Mouse (Mus musculus): ENCODE data around the gene Cd28. TPM values are rescaled to one million over a fixed set of nuclear protein-coding genes. Genes with fewer than 3 reads are reported as not detected.

The Cd28 gene
- total and polyA plus RNA-seq, 3 experiments, result not detected

DNA sequence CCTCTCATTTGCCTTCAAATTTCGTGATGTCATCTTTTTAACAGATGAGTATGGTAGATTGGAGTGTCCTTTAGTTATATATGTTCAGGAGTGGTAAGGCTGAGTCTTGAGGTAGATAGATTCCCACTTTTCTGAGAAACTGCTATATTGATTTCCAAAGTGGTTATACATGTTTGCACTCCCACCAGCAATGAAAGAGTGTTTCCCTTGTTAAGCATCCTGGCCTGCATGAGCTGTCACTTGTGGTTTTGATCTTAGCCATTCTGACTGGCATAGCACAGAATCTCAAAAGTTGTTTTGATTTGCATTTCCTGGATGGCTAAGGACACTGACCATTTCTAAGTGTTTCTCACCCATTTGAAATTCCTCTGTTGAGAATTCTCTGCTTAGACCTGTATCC is 27.7 kb downstream of the Cd28 start:
- H3K79me2 ChIP-seq (ENCODE audit: control insufficient read depth, insufficient read depth, low read length, poor library complexity), result no peaks in the 10 kb centered on the region
- no peaks in the 10 kb centered on the region for H3K4me1 ChIP-seq (ENCODE audit: control insufficient read depth in 1 of 2, insufficient read depth in 2 of 2, low read length in 2 of 2)
- no peaks in the 10 kb centered on the region for H3K27me3 ChIP-seq (ENCODE audit: control insufficient read depth in 1 of 2, insufficient read depth in 2 of 2, low read length in 2 of 2)
- H3K36me3 ChIP-seq (ENCODE audit: control insufficient read depth in 1 of 2, insufficient read depth in 2 of 2, low read length in 2 of 2), result no peaks in the 10 kb centered on the region
- TF ChIP-seq MAX (IDR thresholded peaks at IDR 0.05; ENCODE audit: low read length) (no peak), NRF1 (IDR thresholded peaks at IDR 0.05; ENCODE audit: insufficient read depth, low read depth, low read length, poor library complexity, severe bottlenecking) (no peak), CHD1 (IDR thresholded peaks at IDR 0.05; ENCODE audit: low read depth, low read length) (no peak), MYB (IDR thresholded peaks at IDR 0.05; ENCODE audit: low read depth, low read length) (no peak), POLR2A (IDR thresholded peaks at IDR 0.05; ENCODE audit: control insufficient read depth in 1 of 2, insufficient read depth in 1 of 2, low read depth in 1 of 2, low read length in 2 of 2, poor library complexity in 1 of 2) (no peak), SIN3A (IDR thresholded peaks at IDR 0.05; ENCODE audit: low read length) (no peak), UBTF (IDR thresholded peaks at IDR 0.05; ENCODE audit: borderline replicate concordance, insufficient read depth, low read depth, low read length) (no peak), ZKSCAN1 (IDR thresholded peaks at IDR 0.05; ENCODE audit: low read depth, low read length) (no peak), KAT2A (conservative IDR thresholded peaks at IDR 0.05; ENCODE audit: low read depth, low read length) (no peak), MXI1 (IDR thresholded peaks at IDR 0.05; ENCODE audit: low read depth, low read length) (no peak), ZNF384 (IDR thresholded peaks at IDR 0.05; ENCODE audit: low read depth, low read length) (no peak), HCFC1 (IDR thresholded peaks at IDR 0.05; ENCODE audit: low read depth, low read length) (no peak), MYC (IDR thresholded peaks at IDR 0.05; ENCODE audit: low read depth, low read length) (no peak), BHLHE40 (IDR thresholded peaks at IDR 0.05; ENCODE audit: borderline replicate concordance, low read depth, low read length) (no peak), ELF1 (IDR thresholded peaks at IDR 0.05; ENCODE audit: low read depth, low read length) (no peak), ETS1 (IDR thresholded peaks at IDR 0.05; ENCODE audit: low read depth, low read length) (no peak), POLR2AphosphoS5 (IDR thresholded peaks at IDR 0.05; ENCODE audit: borderline replicate concordance, low read depth, low read length) (no peak), EP300 (IDR thresholded peaks at IDR 0.05; ENCODE audit: low read depth in 1 of 2, low read length in 2 of 2) (no peak), GATA1 (IDR thresholded peaks at IDR 0.05; ENCODE audit: low read depth, low read length) (no peak), TCF12 (IDR thresholded peaks at IDR 0.05; ENCODE audit: low read depth, low read length) (no peak)
- no peak overlapping the region for H3K27ac ChIP-seq (ENCODE audit: control insufficient read depth, low read depth, low read length)
- H3K4me3 ChIP-seq (ENCODE audit: control insufficient read depth in 1 of 2, insufficient read depth in 1 of 2, low read depth in 2 of 2, low read length in 2 of 2), result no peak overlapping the region
- H3K9ac ChIP-seq (ENCODE audit: control insufficient read depth, low read depth, low read length, poor library complexity, severe bottlenecking), result no peak overlapping the region
- H3K9me3 ChIP-seq (replicated peaks; ENCODE audit: insufficient read depth, low read length), result no peaks in the 10 kb centered on the region
- DNase-seq (ENCODE audit: low read depth, low spot score), result no peak

DNA sequence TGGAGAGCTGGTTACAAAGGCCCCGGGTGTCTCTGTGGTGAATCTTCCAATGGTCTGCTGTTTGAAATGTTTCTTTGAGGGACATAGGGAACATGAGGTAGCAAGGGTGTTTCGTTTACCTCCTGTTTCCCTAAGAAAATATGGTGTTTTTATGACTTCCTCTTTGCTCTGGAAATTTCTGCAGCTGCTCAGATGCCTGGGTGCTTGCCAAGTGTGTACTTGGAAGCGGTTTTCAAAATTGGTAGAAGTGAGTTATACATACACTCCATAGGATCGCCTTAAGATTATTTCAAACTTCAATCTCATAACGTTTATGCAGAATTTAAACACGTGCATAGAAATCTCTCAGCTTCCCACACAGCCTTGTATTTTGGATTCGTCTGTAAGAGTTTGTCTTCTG is 29.1 kb downstream of the Cd28 start:
- no peak overlapping the region for H3K9ac ChIP-seq (ENCODE audit: control insufficient read depth, low read depth, low read length, poor library complexity, severe bottlenecking)
- H3K4me1 ChIP-seq (ENCODE audit: control insufficient read depth in 1 of 2, insufficient read depth in 2 of 2, low read length in 2 of 2), result no peaks in the 10 kb centered on the region
- H3K36me3 ChIP-seq (ENCODE audit: control insufficient read depth in 1 of 2, insufficient read depth in 2 of 2, low read length in 2 of 2), result no peaks in the 10 kb centered on the region
- H3K27me3 ChIP-seq (ENCODE audit: control insufficient read depth in 1 of 2, insufficient read depth in 2 of 2, low read length in 2 of 2), result no peaks in the 10 kb centered on the region
- no peak overlapping the region for H3K4me3 ChIP-seq (ENCODE audit: control insufficient read depth in 1 of 2, insufficient read depth in 1 of 2, low read depth in 2 of 2, low read length in 2 of 2)
- no peak overlapping the region for H3K27ac ChIP-seq (ENCODE audit: control insufficient read depth, low read depth, low read length)
- DNase-seq (ENCODE audit: low read depth, low spot score), result peak; percentile 7
- TF ChIP-seq TBP (IDR thresholded peaks at IDR 0.05; ENCODE audit: low read depth, low read length) (no peak), HCFC1 (IDR thresholded peaks at IDR 0.05; ENCODE audit: low read depth, low read length) (no peak), NELFE (IDR thresholded peaks at IDR 0.05; ENCODE audit: low read depth, low read length) (no peak), BHLHE40 (IDR thresholded peaks at IDR 0.05; ENCODE audit: borderline replicate concordance, low read depth, low read length) (no peak), MAZ (IDR thresholded peaks at IDR 0.05; ENCODE audit: low read depth, low read length) (no peak), USF1 (IDR thresholded peaks at IDR 0.05; ENCODE audit: low read depth, low read length) (no peak), MEF2A (IDR thresholded peaks at IDR 0.05; ENCODE audit: extremely low read depth, insufficient replicate concordance, low read depth, low read length, poor library complexity, severe bottlenecking) (no peak), TCF12 (IDR thresholded peaks at IDR 0.05; ENCODE audit: low read depth, low read length) (no peak), TAL1 (IDR thresholded peaks at IDR 0.05; ENCODE audit: low read length) (no peak), POLR2AphosphoS5 (IDR thresholded peaks at IDR 0.05; ENCODE audit: borderline replicate concordance, low read depth, low read length) (no peak), MXI1 (IDR thresholded peaks at IDR 0.05; ENCODE audit: low read depth, low read length) (no peak), ELF1 (IDR thresholded peaks at IDR 0.05; ENCODE audit: low read depth, low read length) (no peak), ZMIZ1 (IDR thresholded peaks at IDR 0.05; ENCODE audit: low read depth, low read length) (no peak), RAD21 (IDR thresholded peaks at IDR 0.05; ENCODE audit: low read depth, low read length) (no peak), USF2 (IDR thresholded peaks at IDR 0.05; ENCODE audit: borderline replicate concordance in 1 of 2, insufficient read depth in 1 of 2, low read depth in 1 of 2, low read length in 2 of 2) (no peak), MYB (IDR thresholded peaks at IDR 0.05; ENCODE audit: low read depth, low read length) (no peak), JUND (IDR thresholded peaks at IDR 0.05; ENCODE audit: low read depth, low read length) (no peak), ZKSCAN1 (IDR thresholded peaks at IDR 0.05; ENCODE audit: low read depth, low read length) (no peak), POLR2AphosphoS2 (IDR thresholded peaks at IDR 0.05; ENCODE audit: low read length) (no peak)
- H3K79me2 ChIP-seq (ENCODE audit: control insufficient read depth, insufficient read depth, low read length, poor library complexity), result no peaks in the 10 kb centered on the region
- no peaks in the 10 kb centered on the region for H3K9me3 ChIP-seq (replicated peaks; ENCODE audit: insufficient read depth, low read length)
